Mouse (Mus musculus): Measurements from ENCODE around the gene Skil. TPM values are rescaled to one million over a fixed set of nuclear protein-coding genes. Genes with fewer than 3 reads are reported as not detected.

Gene Skil
- polyA plus RNA-seq, 1 experiment from 2014 or later = 4.2 TPM

GRCm38 (mm10) chr3:31100026-31100425 lies 5.2 kb downstream of the Skil start:
- no peak overlapping the region for H3K9ac ChIP-seq (ENCODE audit: low read depth, low read length)
- H3K9me3 ChIP-seq (replicated peaks; ENCODE audit: control insufficient read depth, low read length) = no peaks in the 10 kb centered on the region
- H3K27me3 ChIP-seq (ENCODE audit: control insufficient read depth, insufficient read depth, low read depth, low read length) = peaks cover 5% of the 10 kb centered on the region; the same call in 1 of the 2 replicates
- H3K36me3 ChIP-seq (ENCODE audit: control insufficient read depth, insufficient read depth) = no peaks in the 10 kb centered on the region; the same call in 1 of the 2 replicates
- no peak overlapping the region for H3K4me3 ChIP-seq (ENCODE audit: low read depth, low read length)
- 56% methylated on average over 5 of the region's 5 CpGs for WGBS (ENCODE audit: insufficient replicate concordance)
- no peak overlapping the region for H3K4me2 ChIP-seq (ENCODE audit: low read depth, low read length)
- no peak for ATAC-seq (ENCODE audit: low read depth)
- peaks cover 8% of the 10 kb centered on the region for H3K4me1 ChIP-seq (ENCODE audit: control insufficient read depth, low read depth, low read length)
- no peak overlapping the region for H3K27ac ChIP-seq (ENCODE audit: low read length)

GRCm38 (mm10) chr3:31100802-31101201 lies 5.9 kb downstream of the Skil start:
- H3K27ac ChIP-seq (ENCODE audit: low read length) = no peak overlapping the region
- peaks cover under 1% of the 10 kb centered on the region; the same call in 1 of the 2 replicates for H3K27me3 ChIP-seq (ENCODE audit: control insufficient read depth, insufficient read depth, low read depth, low read length)
- no peaks in the 10 kb centered on the region; the same call in 1 of the 2 replicates for H3K36me3 ChIP-seq (ENCODE audit: control insufficient read depth, insufficient read depth)
- H3K4me2 ChIP-seq (ENCODE audit: low read depth, low read length) = no peak overlapping the region
- H3K4me3 ChIP-seq (ENCODE audit: low read depth, low read length) = no peak overlapping the region
- H3K9me3 ChIP-seq (replicated peaks; ENCODE audit: control insufficient read depth, low read length) = no peaks in the 10 kb centered on the region
- 81% methylated on average over 3 of the region's 3 CpGs for WGBS (ENCODE audit: insufficient replicate concordance)
- no peak for ATAC-seq (ENCODE audit: low read depth)
- H3K9ac ChIP-seq (ENCODE audit: low read depth, low read length) = no peak overlapping the region
- peaks cover 2% of the 10 kb centered on the region for H3K4me1 ChIP-seq (ENCODE audit: control insufficient read depth, low read depth, low read length)

- H3K27me3 ChIP-seq (ENCODE audit: control insufficient read depth, insufficient read depth, low read depth, low read length) = no peaks in the 10 kb centered on the region
- WGBS (ENCODE audit: insufficient replicate concordance) = 51% methylated on average over 6 of the region's 6 CpGs
- ATAC-seq (ENCODE audit: low read depth) = no peak
Observed at GRCm38 (mm10) chr3:31104936-31105335, 10.1 kb downstream of the Skil start.

GRCm38 (mm10) chr3:31106597-31106996 lies 11.7 kb downstream of the Skil start:
- H3K27me3 ChIP-seq (ENCODE audit: control insufficient read depth, insufficient read depth, low read depth, low read length) = no peaks in the 10 kb centered on the region
- no peak overlapping the region for H3K9ac ChIP-seq (ENCODE audit: low read depth, low read length)
- H3K4me1 ChIP-seq (ENCODE audit: control insufficient read depth, low read depth, low read length) = peaks cover 4% of the 10 kb centered on the region; the same call in 1 of the 2 replicates
- no peak overlapping the region for H3K4me3 ChIP-seq (ENCODE audit: low read depth, low read length)
- WGBS (ENCODE audit: insufficient replicate concordance) = 63% methylated on average over 6 of the region's 6 CpGs
- no peak for ATAC-seq (ENCODE audit: low read depth)
- H3K36me3 ChIP-seq (ENCODE audit: control insufficient read depth, insufficient read depth) = no peaks in the 10 kb centered on the region
- H3K9me3 ChIP-seq (replicated peaks; ENCODE audit: control insufficient read depth, low read length) = no peaks in the 10 kb centered on the region
- H3K27ac ChIP-seq (ENCODE audit: low read length) = no peak overlapping the region
- no peak overlapping the region for H3K4me2 ChIP-seq (ENCODE audit: low read depth, low read length)

More at GRCm38 (mm10) chr3:31104936-31105335, 10.1 kb downstream of the Skil start:
- no peak overlapping the region for H3K4me2 ChIP-seq (ENCODE audit: low read depth, low read length)
- peaks cover 4% of the 10 kb centered on the region; the same call in 1 of the 2 replicates for H3K4me1 ChIP-seq (ENCODE audit: control insufficient read depth, low read depth, low read length)
- no peaks in the 10 kb centered on the region for H3K36me3 ChIP-seq (ENCODE audit: control insufficient read depth, insufficient read depth)
- no peak overlapping the region for H3K27ac ChIP-seq (ENCODE audit: low read length)
- no peaks in the 10 kb centered on the region for H3K9me3 ChIP-seq (replicated peaks; ENCODE audit: control insufficient read depth, low read length)
- H3K9ac ChIP-seq (ENCODE audit: low read depth, low read length) = no peak overlapping the region
- H3K4me3 ChIP-seq (ENCODE audit: low read depth, low read length) = no peak overlapping the region

GRCm38 (mm10) chr3:31107674-31108073 lies 12.8 kb downstream of the Skil start:
- 70% methylated on average over 4 of the region's 4 CpGs for WGBS (ENCODE audit: insufficient replicate concordance)
- Histone ChIP-seq H3K9ac (ENCODE audit: low read depth, low read length) (no peak overlapping the region), H3K4me2 (ENCODE audit: low read depth, low read length) (no peak overlapping the region), H3K4me1 (ENCODE audit: control insufficient read depth, low read depth, low read length) (peaks cover 4% of the 10 kb centered on the region; the same call in 1 of the 2 replicates), H3K27me3 (ENCODE audit: control insufficient read depth, insufficient read depth, low read depth, low read length) (no peaks in the 10 kb centered on the region), H3K36me3 (ENCODE audit: control insufficient read depth, insufficient read depth) (no peaks in the 10 kb centered on the region), H3K27ac (ENCODE audit: low read length) (no peak overlapping the region), H3K9me3 (replicated peaks; ENCODE audit: control insufficient read depth, low read length) (no peaks in the 10 kb centered on the region), H3K4me3 (ENCODE audit: low read depth, low read length) (no peak overlapping the region)
- ATAC-seq (ENCODE audit: low read depth) = no peak

- 58% methylated on average over 3 of the region's 3 CpGs for WGBS (ENCODE audit: insufficient replicate concordance)
Observed at GRCm38 (mm10) chr3:31109108-31109507, 14.2 kb downstream of the Skil start.

GRCm38 (mm10) chr3:31123098-31123497 lies 28.2 kb downstream of the Skil start:
- H3K4me3 ChIP-seq (ENCODE audit: low read depth, low read length) = no peak overlapping the region
- peaks cover under 1% of the 10 kb centered on the region; the same call in 1 of the 2 replicates for H3K36me3 ChIP-seq (ENCODE audit: control insufficient read depth, insufficient read depth)
- WGBS (ENCODE audit: insufficient replicate concordance) = 72% methylated on average over 4 of the region's 4 CpGs
- no peak overlapping the region for H3K27ac ChIP-seq (ENCODE audit: low read length)
- peak; percentile 69; the same call in 1 of the 2 replicates for ATAC-seq (ENCODE audit: low read depth)
- H3K4me1 ChIP-seq (ENCODE audit: control insufficient read depth, low read depth, low read length) = no peaks in the 10 kb centered on the region
- no peak overlapping the region for H3K4me2 ChIP-seq (ENCODE audit: low read depth, low read length)
- H3K27me3 ChIP-seq (ENCODE audit: control insufficient read depth, insufficient read depth, low read depth, low read length) = no peaks in the 10 kb centered on the region
- no peaks in the 10 kb centered on the region for H3K9me3 ChIP-seq (replicated peaks; ENCODE audit: control insufficient read depth, low read length)
- no peak overlapping the region for H3K9ac ChIP-seq (ENCODE audit: low read depth, low read length)

More at GRCm38 (mm10) chr3:31109108-31109507, 14.2 kb downstream of the Skil start:
- Histone ChIP-seq H3K27ac (ENCODE audit: low read length) (no peak overlapping the region), H3K36me3 (ENCODE audit: control insufficient read depth, insufficient read depth) (no peaks in the 10 kb centered on the region; the same call in 1 of the 2 replicates), H3K4me2 (ENCODE audit: low read depth, low read length) (no peak overlapping the region), H3K4me1 (ENCODE audit: control insufficient read depth, low read depth, low read length) (peaks cover 4% of the 10 kb centered on the region; the same call in 1 of the 2 replicates), H3K27me3 (ENCODE audit: control insufficient read depth, insufficient read depth, low read depth, low read length) (no peaks in the 10 kb centered on the region), H3K9me3 (replicated peaks; ENCODE audit: control insufficient read depth, low read length) (no peaks in the 10 kb centered on the region), H3K4me3 (ENCODE audit: low read depth, low read length) (no peak overlapping the region), H3K9ac (ENCODE audit: low read depth, low read length) (no peak overlapping the region)
- no peak for ATAC-seq (ENCODE audit: low read depth)

- no peak overlapping the region for H3K9ac ChIP-seq (ENCODE audit: low read depth, low read length)
- no peak overlapping the region for H3K4me2 ChIP-seq (ENCODE audit: low read depth, low read length)
- no peak overlapping the region for H3K4me3 ChIP-seq (ENCODE audit: low read depth, low read length)
- no peaks in the 10 kb centered on the region for H3K27me3 ChIP-seq (ENCODE audit: control insufficient read depth, insufficient read depth, low read depth, low read length)
- H3K4me1 ChIP-seq (ENCODE audit: control insufficient read depth, low read depth, low read length) = no peaks in the 10 kb centered on the region
- H3K9me3 ChIP-seq (replicated peaks; ENCODE audit: control insufficient read depth, low read length) = no peaks in the 10 kb centered on the region
- no peak overlapping the region for H3K27ac ChIP-seq (ENCODE audit: low read length)
- no peak for ATAC-seq (ENCODE audit: low read depth)
- H3K36me3 ChIP-seq (ENCODE audit: control insufficient read depth, insufficient read depth) = no peaks in the 10 kb centered on the region
- 38% methylated on average over 4 of the region's 4 CpGs for WGBS (ENCODE audit: insufficient replicate concordance)
Observed at GRCm38 (mm10) chr3:31126303-31126702, 31.4 kb downstream of the Skil start.

- H3K4me1 ChIP-seq (ENCODE audit: control insufficient read depth, low read depth, low read length) = no peaks in the 10 kb centered on the region
- no peak for ATAC-seq (ENCODE audit: low read depth)
- H3K9me3 ChIP-seq (replicated peaks; ENCODE audit: control insufficient read depth, low read length) = no peaks in the 10 kb centered on the region
- no peak overlapping the region for H3K4me3 ChIP-seq (ENCODE audit: low read depth, low read length)
- 73% methylated on average over 3 of the region's 3 CpGs for WGBS (ENCODE audit: insufficient replicate concordance)
- no peak overlapping the region for H3K27ac ChIP-seq (ENCODE audit: low read length)
- H3K27me3 ChIP-seq (ENCODE audit: control insufficient read depth, insufficient read depth, low read depth, low read length) = no peaks in the 10 kb centered on the region
- H3K9ac ChIP-seq (ENCODE audit: low read depth, low read length) = no peak overlapping the region
- no peaks in the 10 kb centered on the region for H3K36me3 ChIP-seq (ENCODE audit: control insufficient read depth, insufficient read depth)
- no peak overlapping the region for H3K4me2 ChIP-seq (ENCODE audit: low read depth, low read length)
Observed at GRCm38 (mm10) chr3:31126848-31127247, 32.0 kb downstream of the Skil start.
